Mouse (Mus musculus): ENCODE measurements around the gene Zfp14. TPM values are rescaled to one million over a fixed set of nuclear protein-coding genes. Genes with fewer than 3 reads are reported as not detected.
A peak's percentile ranks its signal among the peaks of the same experiment; 100 is the strongest.

Gene Zfp14
- polyA plus RNA-seq, 1 experiment from 2014 or later = 2.3 TPM

DNA sequence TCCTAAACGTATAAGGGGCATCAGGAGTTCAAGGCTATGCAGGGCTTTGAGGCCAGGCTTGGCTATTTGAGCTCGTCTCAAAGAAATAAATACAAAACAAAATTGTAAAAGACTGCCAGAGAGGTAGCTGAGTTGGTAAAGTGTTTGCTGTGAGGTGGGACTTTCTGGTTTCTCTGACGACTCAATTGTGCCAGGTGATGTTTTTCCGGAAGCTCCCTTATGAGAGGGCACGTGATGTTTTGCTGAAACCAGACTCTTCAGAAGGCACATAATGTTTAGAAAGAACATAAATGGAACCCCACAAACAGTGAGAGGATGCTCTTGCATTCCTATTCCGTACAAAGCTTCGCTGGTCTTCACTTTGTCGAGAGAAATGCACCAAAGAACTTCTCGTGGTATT, 41.5 kb upstream of the Zfp14 start:
- 0 out of 2 replicates have a peak, but pooled peaks cover 3% of the 10 kb centered on the region for H3K4me1 ChIP-seq (ENCODE audit: insufficient read depth, low read depth, low read length)
- no peak for TF ChIP-seq EP300 (IDR thresholded peaks at IDR 0.05)
- TF ChIP-seq CTCF (IDR thresholded peaks at IDR 0.05) = no peak
- H3K9ac ChIP-seq (replicated peaks; ENCODE audit: low read depth) = no peak overlapping the region
- H3K36me3 ChIP-seq (ENCODE audit: insufficient read depth, low read length) = no peaks in the 10 kb centered on the region
- no peak overlapping the region for H3K27ac ChIP-seq (ENCODE audit: low read length)
- 75% methylated on average over 9 of the region's 9 CpGs for WGBS
- DNase-seq (ENCODE audit: low spot score) = no peak
- H3K9me3 ChIP-seq (ENCODE audit: low read length) = no peaks in the 10 kb centered on the region
- H3K4me2 ChIP-seq (replicated peaks; ENCODE audit: low read depth, low read length) = no peak overlapping the region
- no peak overlapping the region for H3K4me3 ChIP-seq (ENCODE audit: low read depth, low read length)
- ATAC-seq = no peak
- no peaks in the 10 kb centered on the region for H3K27me3 ChIP-seq (replicated peaks; ENCODE audit: insufficient read depth, low read length)

DNA sequence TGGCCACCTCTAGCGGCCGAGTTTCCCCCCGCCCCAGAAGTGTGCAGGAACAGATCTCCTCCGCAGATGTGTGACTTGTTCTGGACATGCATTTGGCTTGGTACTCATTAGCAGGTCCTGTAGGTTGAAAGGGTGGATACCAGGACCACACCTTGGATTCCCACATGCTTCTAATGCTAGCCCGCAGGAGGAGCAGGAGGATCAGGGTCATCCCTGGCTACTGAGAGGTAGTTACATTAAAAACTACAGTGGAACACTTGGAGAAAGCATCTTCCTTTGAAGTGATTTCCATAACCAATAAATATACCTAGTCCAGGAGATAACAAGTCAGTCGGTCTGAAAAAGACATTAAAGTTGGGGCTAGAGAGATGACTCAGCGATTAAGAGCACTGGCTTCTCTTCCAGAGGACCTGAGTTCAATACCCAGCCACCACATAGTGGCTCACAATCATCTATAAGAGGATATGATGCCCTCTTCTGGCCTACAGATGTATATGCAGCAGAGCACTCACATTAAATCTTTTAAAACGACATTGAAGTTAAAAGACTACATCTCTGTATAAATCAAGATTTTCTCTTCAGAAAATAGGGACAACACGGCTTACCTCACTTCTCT, 39.9 kb upstream of the Zfp14 start:
- peak overlapping the region; percentile 43; the same call in 1 of the 2 replicates for H3K27ac ChIP-seq (ENCODE audit: low read length)
- no peaks in the 10 kb centered on the region; the same call in 1 of the 2 replicates for H3K36me3 ChIP-seq (ENCODE audit: insufficient read depth, low read length)
- ATAC-seq = no peak
- H3K4me2 ChIP-seq (replicated peaks; ENCODE audit: low read depth, low read length) = peak overlapping the region; percentile 81
- DNase-seq (ENCODE audit: low spot score) = peak; percentile 73
- TF ChIP-seq CTCF (IDR thresholded peaks at IDR 0.05) = peak; percentile 74
- no peak for TF ChIP-seq EP300 (IDR thresholded peaks at IDR 0.05)
- 0 out of 2 replicates have a peak, but pooled peaks cover 3% of the 10 kb centered on the region for H3K4me1 ChIP-seq (ENCODE audit: insufficient read depth, low read depth, low read length)
- no peaks in the 10 kb centered on the region for H3K27me3 ChIP-seq (replicated peaks; ENCODE audit: insufficient read depth, low read length)
- no peaks in the 10 kb centered on the region for H3K9me3 ChIP-seq (ENCODE audit: low read length)
- no peak overlapping the region for H3K9ac ChIP-seq (replicated peaks; ENCODE audit: low read depth)
- WGBS = 8% methylated on average over 9 of the region's 9 CpGs
- H3K4me3 ChIP-seq (ENCODE audit: low read depth, low read length) = peak overlapping the region; percentile 54

DNA sequence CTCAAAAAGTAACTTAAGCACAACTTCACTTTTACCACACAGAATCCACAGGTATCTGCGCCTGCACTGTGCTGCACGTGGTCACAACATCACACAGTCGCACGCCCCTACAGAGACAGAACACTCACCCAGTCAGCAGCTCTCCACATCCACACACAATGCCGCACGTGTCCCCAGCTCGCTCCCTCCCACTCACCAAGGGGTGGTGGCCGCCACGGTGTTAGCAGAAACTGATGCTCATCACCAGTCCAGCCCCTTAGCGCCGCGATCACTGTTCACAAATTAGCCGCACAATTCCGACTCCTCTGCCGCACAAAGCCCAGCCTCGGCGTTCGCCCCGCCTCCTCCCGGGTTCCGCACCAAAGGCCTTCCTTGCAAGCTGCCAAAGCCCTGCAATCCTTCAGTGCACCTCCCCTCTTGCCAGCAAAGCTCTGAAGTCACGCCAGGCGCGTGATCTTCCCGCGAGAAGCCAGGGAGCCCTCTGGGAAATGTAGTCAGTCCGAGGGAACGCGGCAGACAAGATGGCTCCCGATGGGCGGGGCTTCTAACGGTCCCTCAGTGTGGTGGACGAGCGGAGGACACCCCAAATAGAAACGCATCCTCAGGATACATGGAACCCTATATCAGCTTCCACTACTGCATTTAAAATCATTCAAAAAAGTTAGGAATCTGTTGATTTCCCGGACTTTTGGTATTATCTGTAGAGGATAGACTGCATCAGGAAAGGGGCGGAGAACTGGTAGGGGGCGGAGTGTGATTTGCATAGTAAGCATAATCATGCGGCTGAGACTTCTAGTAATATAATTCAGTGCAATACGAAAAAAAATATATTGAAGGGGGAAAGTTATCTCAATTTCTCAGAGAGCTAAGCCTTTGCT, 39.2 kb upstream of the Zfp14 start, which contains the start of the genes Gm26920 and Zfp566:
Gm26920 (minus strand) TSS at position 319 of the 878 bp plus-strand sequence.
Zfp566 (minus strand) TSS at position 436 of the 878 bp plus-strand sequence.
- ATAC-seq = peak; percentile 93
- H3K27me3 ChIP-seq (replicated peaks; ENCODE audit: insufficient read depth, low read length) = no peaks in the 10 kb centered on the region
- peak within 1 kb of the TSS; percentile 54 for H3K27ac ChIP-seq (ENCODE audit: low read length)
- WGBS = under 1% methylated on average over 40 of the region's 40 CpGs
- H3K4me3 ChIP-seq (ENCODE audit: low read depth, low read length) = peak within 1 kb of the TSS; percentile 54
- peak; percentile 9; the same call in 1 of the 2 replicates for TF ChIP-seq CTCF (IDR thresholded peaks at IDR 0.05)
- peak; percentile 81; the same call in 1 of the 2 replicates for TF ChIP-seq EP300 (IDR thresholded peaks at IDR 0.05)
- H3K36me3 ChIP-seq (ENCODE audit: insufficient read depth, low read length) = no peaks in the 10 kb centered on the region; the same call in 1 of the 2 replicates
- H3K9ac ChIP-seq (replicated peaks; ENCODE audit: low read depth) = peak within 1 kb of the TSS; percentile 46
- peak; percentile 99 for DNase-seq (ENCODE audit: low spot score)
- 0 out of 2 replicates have a peak, but pooled peaks cover 3% of the 10 kb centered on the region for H3K4me1 ChIP-seq (ENCODE audit: insufficient read depth, low read depth, low read length)
- H3K9me3 ChIP-seq (ENCODE audit: low read length) = no peaks in the 10 kb centered on the region
- peak within 1 kb of the TSS; percentile 81 for H3K4me2 ChIP-seq (replicated peaks; ENCODE audit: low read depth, low read length)

DNA sequence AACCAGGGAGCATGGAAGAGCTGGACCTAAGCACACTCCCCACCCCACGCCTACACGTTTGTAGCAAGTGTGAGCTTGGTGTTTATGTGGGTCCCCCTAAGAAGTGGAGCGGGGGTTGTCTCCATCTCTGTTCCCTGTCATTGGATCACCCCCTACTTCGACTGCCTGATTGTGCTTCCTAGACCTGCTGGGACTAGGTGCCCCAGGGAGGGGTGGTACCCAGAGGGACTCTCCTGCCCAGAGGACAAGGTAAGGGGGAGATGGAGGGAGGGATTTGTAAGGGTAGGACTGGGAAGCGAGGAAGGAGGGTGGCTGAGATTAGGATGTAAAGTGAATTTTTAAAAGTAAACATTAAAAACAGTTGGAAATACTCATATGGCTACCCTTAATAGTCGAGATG, 38.2 kb upstream of the Zfp14 start:
- no peaks in the 10 kb centered on the region for H3K9me3 ChIP-seq (ENCODE audit: low read length)
- TF ChIP-seq CTCF (IDR thresholded peaks at IDR 0.05) (no peak), EP300 (IDR thresholded peaks at IDR 0.05) (no peak)
- ATAC-seq (no peak), DNase-seq (ENCODE audit: low spot score) (no peak)
- no peaks in the 10 kb centered on the region for H3K27me3 ChIP-seq (replicated peaks; ENCODE audit: insufficient read depth, low read length)
- H3K4me3 ChIP-seq (ENCODE audit: low read depth, low read length) = peak overlapping the region; percentile 54; the same call in 1 of the 2 replicates
- 0 out of 2 replicates have a peak, but pooled peaks cover 3% of the 10 kb centered on the region for H3K4me1 ChIP-seq (ENCODE audit: insufficient read depth, low read depth, low read length)
- peak overlapping the region; percentile 81 for H3K4me2 ChIP-seq (replicated peaks; ENCODE audit: low read depth, low read length)
- 18% methylated on average over 6 of the region's 6 CpGs for WGBS
- no peak overlapping the region for H3K27ac ChIP-seq (ENCODE audit: low read length)
- H3K36me3 ChIP-seq (ENCODE audit: insufficient read depth, low read length) = no peaks in the 10 kb centered on the region; the same call in 1 of the 2 replicates
- peak overlapping the region; percentile 46 for H3K9ac ChIP-seq (replicated peaks; ENCODE audit: low read depth)

DNA sequence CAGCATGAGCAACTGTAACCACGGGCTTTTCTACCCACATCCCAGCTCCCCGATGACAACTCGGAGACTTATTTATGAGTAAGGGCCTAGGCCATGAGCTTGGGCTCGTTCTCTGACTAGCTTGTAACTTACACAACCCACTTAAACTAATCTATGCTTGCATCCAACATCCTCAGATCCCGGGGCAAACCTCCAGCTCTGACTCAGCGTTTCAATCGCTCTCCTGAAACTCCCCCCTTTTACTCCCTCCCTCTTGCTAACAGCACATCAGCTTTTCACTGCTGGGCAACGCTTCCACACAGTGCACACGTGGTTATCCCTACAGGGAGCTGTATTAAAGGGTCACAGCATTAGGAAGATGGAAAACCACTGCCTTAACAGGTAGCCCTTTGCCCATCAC, 35.3 kb upstream of the Zfp14 start:
- Histone ChIP-seq H3K4me2 (replicated peaks; ENCODE audit: low read depth, low read length) (no peak overlapping the region), H3K36me3 (ENCODE audit: insufficient read depth, low read length) (no peaks in the 10 kb centered on the region; the same call in 1 of the 2 replicates), H3K4me1 (ENCODE audit: insufficient read depth, low read depth, low read length) (0 out of 2 replicates have a peak, but pooled peaks cover 3% of the 10 kb centered on the region), H3K4me3 (ENCODE audit: low read depth, low read length) (no peak overlapping the region), H3K9ac (replicated peaks; ENCODE audit: low read depth) (no peak overlapping the region), H3K9me3 (ENCODE audit: low read length) (no peaks in the 10 kb centered on the region), H3K27ac (ENCODE audit: low read length) (no peak overlapping the region), H3K27me3 (replicated peaks; ENCODE audit: insufficient read depth, low read length) (no peaks in the 10 kb centered on the region)
- 83% methylated on average over 9 of the region's 9 CpGs for WGBS
- TF ChIP-seq CTCF (IDR thresholded peaks at IDR 0.05) (no peak), EP300 (IDR thresholded peaks at IDR 0.05) (no peak)
- DNase-seq (ENCODE audit: low spot score) = no peak
- ATAC-seq = no peak
